Mouse (Mus musculus) kidney, postnatal 10 days (tissue): ENCODE measurements around the gene Larp1b.

Experiments used
- DNase-seq: peaks from one replicate; pipeline ENCODE4 v3.0.0; 2021; ENCODE audit warnings: mixed read lengths

The Larp1b gene

DNA sequence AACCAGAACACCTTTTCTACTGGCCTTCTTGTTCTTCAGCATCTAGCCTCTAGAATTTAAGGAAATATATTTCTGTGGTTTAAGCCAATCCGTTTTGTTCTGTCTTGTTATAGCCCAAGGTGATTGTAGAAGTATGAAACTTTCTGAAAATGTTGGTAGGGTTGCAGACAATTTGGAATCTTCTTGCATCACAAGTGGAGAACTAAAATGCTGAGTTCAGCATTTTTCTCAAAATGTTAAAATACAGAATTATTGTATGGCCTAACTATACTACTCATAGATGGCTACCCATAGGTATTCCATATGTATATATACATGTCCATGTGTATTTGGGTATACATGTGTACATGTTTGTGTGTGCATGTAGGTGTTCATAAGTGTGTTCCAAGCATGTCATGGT is 81.1 kb downstream of the Larp1b start:
- no peak for DNase-seq

DNA sequence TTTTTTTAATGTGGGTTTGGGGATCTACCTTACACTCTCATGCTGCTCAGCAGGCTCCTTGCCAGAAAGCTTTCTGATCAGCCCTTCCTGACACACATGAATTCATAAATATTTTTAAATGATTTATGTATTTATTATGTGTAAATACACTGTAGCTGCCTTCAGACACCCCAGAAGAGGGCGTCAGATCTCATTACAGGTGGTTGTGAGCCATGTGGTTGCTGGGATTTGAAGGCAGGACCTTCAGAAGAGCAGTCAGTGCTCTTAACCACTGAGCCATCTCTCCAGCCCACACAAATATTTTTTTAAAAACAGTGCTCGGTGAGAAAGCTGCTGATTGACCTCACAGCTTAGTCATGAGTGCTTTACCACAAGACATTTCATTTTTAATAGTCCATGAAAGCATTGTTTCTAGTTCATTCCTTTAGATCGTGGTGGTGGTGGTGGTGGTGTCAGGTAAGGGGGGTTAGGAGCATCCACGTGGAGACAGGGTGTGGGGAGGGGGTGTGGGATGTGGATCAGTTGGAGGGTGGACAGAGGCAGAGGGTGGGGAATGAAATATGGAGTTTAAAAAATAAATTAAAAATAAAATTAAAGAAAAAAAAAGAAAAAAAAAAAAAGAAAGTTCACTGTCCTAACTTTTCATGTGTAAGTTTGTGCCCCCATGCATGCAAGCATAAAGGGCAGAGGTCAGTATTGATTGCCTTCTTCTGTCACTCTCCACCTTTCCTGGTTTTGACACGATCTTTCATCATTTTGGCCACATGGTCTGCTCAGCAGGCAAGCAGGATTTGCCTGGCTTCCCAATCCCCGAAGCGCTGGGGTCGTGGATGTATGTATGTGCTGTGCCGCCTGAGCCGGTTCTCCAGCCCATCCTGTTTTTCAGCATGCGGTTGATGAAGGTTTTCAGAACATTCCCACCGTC is 81.9 kb downstream of the Larp1b start:
- no peak for DNase-seq

DNA sequence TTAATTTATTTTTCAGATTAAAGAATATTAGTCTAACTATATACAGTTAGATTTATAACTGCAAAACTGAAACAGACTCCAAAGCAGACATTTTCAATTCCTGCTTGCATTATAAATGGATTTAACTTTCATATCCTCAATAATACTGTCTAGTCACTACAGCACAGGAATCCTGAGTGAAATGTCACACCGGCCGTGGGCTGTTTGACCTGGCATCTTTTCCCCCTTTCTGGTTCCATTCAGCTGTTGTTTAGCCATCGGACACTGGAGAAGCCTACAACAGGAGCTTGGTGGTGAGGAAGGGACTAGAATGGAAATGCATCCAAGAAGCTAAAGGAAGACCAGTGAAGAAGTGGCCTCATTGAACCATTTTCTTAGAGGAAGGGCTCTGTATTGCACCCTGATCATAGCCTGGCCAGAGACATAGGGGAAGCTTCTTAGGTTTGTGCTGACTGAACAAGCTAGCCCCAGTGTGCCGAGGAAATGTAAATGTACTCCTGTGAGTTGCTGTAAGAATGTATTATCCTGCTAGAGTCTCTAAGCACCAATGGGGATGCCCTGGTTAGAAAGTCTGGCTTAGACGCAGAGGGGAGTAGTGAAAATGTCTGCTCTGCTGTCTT is 88.8 kb downstream of the Larp1b start:
- no peak for DNase-seq

DNA sequence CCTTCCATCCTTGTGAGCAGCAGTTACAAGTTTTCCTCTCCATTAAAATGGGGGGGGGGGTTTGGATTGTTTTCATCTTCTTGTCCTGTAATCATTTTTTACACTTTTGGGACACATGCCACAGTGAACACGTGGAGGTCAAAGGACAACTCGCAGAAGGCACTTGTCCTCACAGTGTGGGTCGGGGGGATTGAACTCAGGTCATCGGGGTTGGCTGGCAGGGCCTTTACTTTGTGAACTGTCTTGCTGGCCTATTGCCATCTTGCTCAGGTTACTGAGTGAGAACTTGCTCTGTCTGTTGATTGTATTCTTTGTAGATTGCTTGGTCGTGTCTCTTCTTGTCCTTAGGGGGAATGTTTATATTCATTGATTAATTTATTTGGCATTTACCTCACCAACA is 91.6 kb downstream of the Larp1b start:
- no peak for DNase-seq

DNA sequence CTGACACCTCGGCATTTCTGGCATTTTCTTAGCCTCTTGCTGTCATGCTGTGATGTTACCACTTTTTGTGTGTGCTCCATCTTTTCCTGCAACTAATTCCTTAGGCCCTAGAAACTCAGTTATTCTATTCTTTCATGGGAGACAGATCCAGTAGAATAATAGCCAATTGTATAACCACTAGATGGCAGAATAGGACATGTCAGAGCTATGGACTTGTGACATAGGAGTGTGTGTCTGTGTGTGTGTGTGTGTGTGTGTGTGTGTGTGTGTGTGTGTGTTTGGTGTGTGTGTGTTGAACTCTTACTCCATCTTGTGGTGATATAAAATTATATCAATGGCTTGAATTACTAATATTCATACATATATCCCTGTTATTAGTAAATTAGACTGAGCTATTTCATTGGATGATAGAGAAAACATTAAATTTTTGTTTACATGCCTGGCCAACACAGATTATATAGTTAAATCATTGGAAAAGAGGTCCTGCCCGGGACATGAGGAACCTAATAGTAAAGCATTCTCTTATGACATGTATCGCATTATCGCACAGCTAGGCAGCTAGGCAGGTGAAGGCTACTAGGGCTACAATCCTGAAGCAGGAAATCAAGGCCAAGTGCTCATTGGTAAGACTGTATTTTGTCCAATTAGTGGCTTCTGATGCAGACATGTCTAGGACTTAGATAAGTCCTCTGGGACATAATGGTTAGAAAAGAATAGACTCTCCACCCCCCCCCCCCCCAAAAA is 92.7 kb downstream of the Larp1b start:
- DNase-seq = peak; percentile 54

DNA sequence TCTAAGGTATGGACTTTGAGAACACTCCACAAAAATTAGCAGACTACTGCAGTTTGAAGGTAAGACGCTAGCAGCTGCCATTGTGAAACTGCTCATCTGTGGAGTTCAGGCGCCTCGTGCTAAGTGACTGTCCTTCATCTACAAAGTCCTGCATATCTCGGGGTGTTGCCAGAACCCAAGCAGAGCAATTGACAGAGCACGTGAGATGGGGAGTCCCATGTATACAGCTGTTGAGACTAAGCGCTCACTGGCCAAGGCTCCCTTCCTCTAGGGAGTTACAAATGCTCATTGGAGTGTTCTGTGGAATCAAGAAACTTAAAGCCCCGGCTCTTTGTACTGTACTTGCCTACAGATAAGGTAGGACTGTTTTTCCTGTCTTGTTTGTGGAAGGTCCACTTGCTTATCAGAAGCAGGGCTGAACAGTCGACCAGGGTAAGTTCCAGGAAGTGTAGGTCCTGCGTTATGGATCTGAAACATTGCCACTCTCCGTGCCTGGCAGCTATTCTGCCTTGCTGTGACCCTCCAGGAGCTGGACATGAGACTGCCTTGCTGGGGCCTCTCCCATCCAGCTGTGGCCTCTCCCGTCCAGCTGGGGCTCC is 94.2 kb downstream of the Larp1b start:
- DNase-seq = no peak

DNA sequence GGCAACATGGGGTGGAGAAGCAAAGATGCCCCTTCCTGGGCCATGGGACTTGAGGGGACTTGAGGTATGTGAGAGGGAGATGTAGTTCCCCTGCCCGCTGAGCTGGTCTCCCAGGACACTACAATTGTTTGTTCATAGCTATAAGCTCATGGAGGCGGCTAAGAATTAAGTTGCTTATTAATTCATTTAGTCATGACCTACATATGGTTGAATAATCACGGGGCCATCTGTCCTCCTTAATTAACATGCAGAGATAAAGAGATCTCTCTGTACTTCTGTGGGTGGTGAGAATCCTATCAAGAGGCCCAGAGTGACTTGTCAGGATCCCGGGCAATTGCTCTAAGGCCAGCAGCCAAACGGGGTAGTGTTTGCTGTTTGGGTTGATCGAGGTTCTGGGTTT is 98.2 kb downstream of the Larp1b start:
- no peak for DNase-seq

DNA sequence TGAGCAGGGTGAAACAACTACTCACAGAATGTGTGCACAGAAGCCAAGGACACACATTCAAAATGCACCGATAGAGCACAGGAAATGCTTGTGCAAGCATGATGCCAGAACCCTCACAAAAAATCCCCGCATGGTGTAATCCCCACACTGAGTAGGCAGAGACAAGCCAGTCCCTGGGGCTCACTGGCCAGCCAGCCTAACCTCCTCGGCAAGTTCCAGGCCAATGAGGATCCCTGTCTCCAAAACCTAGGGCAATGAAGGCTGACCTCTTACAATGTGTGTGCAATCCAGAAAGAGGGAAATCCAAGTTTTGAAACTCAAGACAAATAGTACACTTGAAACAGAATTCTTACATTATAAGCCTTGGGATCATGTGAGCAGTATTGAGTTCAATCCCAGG is 103.7 kb downstream of the Larp1b start:
- no peak for DNase-seq

DNA sequence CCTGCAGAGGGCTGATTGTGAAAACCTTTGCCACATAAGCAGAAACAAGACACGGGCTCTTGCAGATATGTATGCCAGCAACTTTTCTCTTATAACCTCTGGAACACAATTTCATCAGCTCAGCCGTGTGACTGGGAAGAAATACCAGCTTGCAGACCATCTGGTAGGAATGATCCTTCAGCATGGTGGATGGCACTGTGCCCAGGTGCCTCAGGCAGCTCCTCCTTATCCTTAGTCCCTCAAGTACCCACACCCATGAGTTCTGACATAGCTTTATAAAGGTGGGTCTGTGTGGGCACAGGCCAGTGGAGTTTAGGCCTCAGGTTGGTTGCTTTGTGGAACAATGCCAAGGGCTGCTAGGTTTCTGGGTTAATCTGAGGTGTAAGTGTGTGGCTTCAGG is 108.8 kb downstream of the Larp1b start:
- peak; percentile 18 for DNase-seq

DNA sequence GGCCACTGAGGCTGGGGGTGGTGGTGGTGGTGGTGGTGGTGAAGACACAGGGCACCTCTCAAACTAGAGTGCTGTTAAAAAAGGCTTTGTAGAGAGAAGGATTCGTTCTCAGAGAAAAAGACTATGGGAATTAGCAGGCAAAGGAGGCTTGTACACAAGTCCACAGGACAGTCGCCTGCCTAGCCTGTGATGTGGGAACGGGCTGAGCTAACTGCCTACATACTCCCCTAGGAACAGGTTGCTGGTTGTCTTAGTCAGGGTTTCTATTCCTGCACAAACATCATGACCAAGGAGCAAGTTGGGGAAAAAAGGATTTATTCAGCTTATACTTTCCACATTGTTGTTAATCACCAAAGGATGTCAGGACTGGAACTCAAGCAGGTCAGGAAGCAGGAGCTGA is 109.6 kb downstream of the Larp1b start:
- DNase-seq = no peak

DNA sequence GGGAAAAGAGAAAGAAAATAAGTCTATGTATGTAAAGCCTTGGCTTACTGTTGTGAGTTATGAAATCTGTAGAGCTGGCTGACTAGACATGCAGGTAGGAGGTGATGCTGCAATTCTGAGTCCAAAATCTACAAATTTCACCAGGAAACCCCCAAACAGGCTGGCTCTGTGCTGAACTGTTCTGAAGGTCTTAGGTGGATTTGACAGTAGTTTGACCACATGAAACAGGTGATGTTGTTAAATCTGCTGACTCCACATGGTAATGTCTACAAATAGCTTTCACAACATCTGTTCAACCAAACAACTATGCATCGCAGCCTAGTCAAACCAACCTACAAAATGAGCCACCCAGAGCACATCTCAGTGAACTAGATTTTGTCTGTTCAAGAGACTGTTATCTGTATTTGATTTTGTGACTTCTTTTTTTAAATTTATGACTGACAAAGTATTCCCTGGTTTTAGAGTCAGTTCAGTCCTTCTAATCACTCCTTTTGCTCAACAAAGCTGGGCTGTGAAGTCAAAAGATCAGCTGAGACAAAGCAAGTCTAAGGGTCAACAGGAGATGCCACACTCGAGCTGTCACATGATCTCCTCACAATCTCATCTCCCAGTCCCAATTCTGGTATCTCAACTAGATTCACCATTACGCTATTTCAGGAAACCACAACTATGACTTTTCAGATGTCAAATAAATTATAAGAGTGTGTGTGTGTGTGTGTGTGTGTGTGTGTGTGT is 112.4 kb downstream of the Larp1b start:
- no peak for DNase-seq

DNA sequence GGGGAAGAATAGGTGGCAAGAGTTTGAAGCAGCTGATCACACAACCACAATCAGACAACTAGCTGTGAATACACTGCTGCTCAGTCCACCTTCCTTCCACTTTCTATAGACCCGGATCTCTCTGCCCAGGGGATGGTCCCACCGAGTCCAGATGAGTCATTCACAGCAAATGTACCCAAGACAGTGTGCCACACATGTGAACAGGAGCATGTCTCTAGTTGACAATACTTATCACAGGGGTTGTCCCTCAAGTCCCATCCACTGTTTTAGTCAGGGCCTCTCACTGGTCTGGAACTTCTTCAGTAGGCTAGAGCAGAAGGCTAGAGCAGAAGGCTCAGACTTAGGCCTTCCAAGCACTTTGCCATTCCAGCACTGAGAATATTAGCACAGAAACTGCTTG is 113.1 kb downstream of the Larp1b start:
- DNase-seq = no peak

DNA sequence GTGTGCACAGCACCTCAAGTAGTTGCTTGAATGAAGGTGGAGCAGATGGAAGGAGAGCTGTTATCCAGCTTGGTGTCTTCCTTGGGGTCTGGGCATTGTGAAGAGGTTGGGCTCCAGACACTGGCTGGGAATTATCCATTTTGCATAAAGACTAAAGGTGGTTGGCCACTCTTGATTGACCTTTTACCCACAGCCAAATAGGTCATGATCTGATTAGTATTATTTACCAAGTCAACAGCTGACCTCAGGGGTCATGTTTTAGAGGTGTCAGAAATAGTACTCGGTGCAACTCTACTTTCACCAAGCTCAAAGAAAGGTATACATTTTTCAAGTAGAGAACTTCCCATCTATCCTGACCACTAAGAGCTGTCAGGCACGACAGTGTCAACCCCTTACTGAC is 115.7 kb downstream of the Larp1b start:
- DNase-seq = no peak

DNA sequence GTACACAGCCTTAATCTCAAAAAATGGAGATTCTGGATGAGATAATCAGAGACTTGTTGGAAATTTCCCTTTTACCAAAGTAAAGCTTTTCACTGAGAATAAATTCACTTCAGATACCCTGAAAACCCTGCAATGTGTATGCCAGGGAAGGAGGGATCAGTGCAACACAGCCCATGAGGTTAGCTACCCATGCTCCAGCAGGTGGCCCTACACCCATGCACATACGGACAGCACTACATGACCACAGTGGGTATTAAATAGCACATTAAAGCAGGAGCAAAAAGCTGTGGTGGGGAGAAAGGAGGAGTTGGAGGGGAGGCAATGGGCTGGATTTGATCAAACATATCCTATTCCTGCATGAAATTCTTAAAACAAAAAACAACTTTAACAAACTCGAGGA is 120.9 kb downstream of the Larp1b start:
- peak; percentile 12 for DNase-seq

DNA sequence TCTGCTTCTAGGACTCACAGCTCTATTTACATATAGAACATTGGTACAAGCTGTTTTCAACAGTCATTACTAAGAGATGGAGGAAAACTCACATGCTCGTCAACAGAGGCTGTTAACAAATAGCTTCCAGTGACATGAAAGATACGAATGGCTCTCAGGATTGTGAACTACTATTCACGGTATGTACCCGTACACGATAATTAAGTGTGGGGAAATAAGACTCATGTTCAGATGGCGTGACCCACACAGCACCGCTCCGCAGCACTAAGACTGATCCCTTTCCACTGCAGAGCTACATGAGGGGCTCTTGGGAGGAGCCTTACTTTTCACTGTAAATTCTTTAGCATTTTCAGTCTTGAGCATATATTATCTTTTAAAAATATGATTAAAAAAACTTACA is 125.7 kb downstream of the Larp1b start:
- DNase-seq = no peak

DNA sequence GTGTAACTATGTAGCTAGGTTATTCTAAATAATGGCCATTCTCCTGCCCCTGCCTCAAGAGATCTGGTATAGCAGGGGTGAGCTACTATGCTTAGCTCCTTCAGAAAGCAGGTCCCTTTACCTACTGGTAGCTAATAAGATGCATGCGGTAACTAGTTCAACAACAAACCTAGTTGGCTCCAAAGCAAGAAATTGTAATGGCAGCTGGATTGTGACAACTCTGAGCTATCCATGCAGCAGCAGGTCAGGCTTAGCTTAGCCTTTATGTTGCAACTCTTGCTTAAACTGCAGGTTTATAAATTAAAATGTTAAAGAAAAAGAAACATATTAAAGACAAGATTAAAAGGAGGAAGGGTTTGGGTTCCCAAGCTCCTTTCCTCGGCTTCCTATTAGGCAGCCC is 129.0 kb downstream of the Larp1b start:
- no peak for DNase-seq

DNA sequence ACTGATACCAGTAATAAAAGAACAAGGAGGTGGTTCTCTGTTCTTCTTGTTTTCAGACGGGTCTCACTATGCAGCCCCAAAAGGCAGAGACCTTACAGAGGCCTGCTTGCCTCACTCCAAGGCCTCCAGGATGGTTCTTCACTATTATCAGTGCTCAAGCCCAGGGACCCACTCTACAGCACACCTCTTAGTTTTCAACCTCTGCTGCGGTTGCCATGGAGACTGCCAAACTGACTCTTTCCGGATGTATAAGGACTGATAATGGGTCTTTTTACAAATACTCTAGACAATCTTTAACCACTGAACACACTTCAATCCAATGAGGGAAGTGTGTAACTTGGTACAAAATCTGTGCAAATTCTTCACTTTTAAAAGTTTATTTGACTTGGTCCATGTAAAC is 131.1 kb downstream of the Larp1b start:
- peak; percentile 11 for DNase-seq

DNA sequence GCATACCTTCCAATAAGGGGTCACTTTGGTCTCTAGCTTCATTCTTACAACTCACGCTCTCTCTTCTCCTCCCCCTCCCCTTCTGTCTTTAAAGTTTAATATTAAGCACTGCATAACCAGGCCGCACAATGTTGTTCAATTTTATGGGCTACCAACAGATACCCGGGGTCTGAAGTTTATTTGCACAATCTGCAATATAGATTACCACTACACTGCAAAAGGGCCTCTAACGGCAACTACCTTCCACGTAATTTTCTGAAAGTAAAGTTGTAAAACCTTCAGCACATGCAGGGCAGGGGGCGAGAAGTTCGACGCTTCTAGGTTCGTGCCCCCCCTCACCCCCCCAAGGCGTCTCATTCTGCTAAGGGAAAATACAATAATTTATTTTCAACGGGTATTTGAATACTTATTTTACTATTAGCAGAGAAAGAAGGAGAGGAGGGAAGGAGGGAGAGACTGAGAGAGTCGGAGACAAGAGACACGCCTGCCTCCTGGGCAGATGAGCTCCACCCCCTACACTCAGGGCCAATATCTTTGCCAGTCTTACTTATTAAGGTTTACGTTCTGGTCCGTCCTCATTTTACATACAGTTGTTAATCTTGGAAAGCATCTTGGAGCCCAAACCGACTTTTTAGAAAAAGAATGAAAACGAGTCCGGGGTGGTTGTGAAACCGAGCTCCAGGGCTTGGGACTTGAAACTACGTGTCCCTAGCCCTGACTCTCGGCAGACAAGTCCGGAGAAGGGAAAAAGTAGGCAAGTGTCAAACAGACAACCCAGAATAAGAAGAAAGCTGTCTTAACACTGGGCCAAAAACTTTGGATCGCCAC is 132.1 kb downstream of the Larp1b start:
- peak; percentile 31 for DNase-seq

DNA sequence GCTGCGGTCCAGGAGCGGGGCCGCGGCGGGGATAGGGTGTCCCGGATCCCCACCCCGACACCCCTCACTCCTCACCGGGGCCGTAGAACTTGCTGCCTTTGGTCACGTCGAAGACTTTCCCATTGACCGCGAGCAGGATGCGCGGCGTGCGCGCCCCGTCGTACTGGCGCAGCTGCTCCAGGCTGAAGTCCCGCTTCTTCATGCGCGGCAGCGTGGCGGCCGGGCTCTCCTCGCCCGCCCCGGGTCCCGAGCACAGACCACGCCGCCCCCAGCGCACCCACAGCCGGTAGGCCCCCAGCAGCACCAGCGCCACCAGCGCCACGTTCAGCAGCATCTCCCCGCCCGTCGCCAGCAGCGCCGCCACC is 132.9 kb downstream of the Larp1b start:
- no peak for DNase-seq

DNA sequence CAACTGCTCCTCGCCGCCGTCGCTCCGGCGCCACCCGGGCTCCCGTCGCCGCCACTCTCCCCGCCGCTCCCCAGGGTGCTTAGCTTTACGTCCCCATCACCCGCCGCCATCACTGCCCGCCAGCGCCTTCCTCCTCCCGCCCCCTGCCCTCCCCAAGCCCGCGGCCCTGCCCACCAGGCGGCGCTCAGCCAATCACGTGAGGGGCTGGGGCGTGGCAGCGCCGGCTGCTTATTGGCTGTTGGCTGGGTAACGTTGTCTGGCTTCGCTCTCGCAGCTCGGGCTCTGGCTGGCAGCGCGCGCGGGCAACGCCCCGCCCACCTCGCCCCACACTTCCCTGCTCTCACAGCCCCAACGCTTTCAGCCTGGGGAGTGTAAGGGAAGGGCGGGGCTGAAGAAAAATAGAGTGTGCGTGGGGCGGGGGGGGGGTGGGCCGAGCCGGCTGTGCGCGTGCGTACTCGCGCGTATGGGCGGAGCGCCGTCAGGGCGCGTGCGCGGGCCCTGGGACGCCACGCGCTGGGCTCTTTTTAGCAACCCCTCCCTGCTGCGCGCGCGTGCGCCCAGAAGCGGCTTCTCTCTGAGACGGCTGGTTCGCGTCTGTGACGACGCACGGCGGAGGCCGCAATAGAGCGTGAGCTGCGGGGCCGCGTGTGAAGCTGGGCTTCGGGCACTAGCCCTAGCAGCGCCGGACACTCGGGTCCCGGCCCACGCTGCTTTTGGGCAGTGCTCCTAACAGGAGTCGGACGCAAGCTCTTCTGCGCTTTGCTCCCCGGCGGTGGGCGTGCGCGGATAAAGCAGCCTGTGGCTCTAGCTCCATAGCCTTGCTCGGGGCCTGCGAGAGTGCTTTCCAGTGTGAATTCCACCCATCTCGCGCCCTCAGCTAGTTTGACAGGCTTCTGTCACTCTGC is 133.5 kb downstream of the Larp1b start, which contains the start of gene Pgrmc2:
Gene Pgrmc2, minus strand, starts transcription at position 162 of the 905 bp plus-strand sequence.
- DNase-seq = peak; percentile 99

DNA sequence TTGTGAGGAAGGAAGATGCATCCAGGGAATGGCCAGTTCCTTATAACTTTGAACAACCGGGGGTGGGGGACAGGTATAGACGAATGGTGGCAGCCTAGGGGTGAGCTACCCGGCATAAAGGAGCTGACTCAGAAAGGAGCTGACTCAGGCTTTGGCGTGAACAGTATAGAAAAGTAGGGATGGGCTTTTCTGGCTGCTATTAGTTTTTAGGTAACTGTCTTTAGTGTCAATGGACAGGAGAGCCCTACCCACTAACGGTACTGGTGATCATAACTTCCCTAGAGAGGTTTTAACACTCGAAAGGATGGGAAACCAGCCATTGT is 134.1 kb downstream of the Larp1b start:
- no peak for DNase-seq
